Comparison of ENCODE assay signal across 28 mouse cellular contexts in genomic region chr16:90416621-90417020, GRCm38 (mm10). TPM values are rescaled to one million over a fixed set of nuclear protein-coding genes. Genes with fewer than 3 reads are reported as not detected.
"Had no signal": no experiment of that assay in that cellular context is flagged by ENCODE, and none has a peak within 500 bp of the region (broad histone marks: within the 10 kb centered on the region; RNA-seq: fewer than 3 reads in every experiment).

No protein-coding gene starts in this region.

- H3K27me3 ChIP-seq: embryonic facial prominence, embryonic 12.5 days; embryonic facial prominence, embryonic 13.5 days; embryonic facial prominence, embryonic 15.5 days; forebrain, embryonic 12.5 days; forebrain, embryonic 13.5 days; forebrain, embryonic 15.5 days had no signal

- H3K4me3 ChIP-seq: embryonic facial prominence, embryonic 10.5 days; embryonic facial prominence, embryonic 12.5 days; embryonic facial prominence, embryonic 13.5 days; embryonic facial prominence, embryonic 15.5 days; erythroblast, embryonic 14.5 days; forebrain, embryonic 10.5 days; forebrain, embryonic 12.5 days; forebrain, embryonic 13.5 days; forebrain, embryonic 15.5 days; gastrocnemius, adult 2 months; heart, adult 2 months; heart, embryonic 10.5 days had no signal

- H3K4me2 ChIP-seq: embryonic facial prominence, embryonic 12.5 days; embryonic facial prominence, embryonic 13.5 days; embryonic facial prominence, embryonic 15.5 days; forebrain, embryonic 12.5 days; forebrain, embryonic 13.5 days; forebrain, embryonic 15.5 days had no signal

- ATAC-seq: forebrain, embryonic 13.5 days; forebrain, embryonic 14.5 days; forebrain, embryonic 15.5 days; forebrain, embryonic 16.5 days; forebrain, postnatal 0 days had no signal

- H3K9me3 ChIP-seq: embryonic facial prominence, embryonic 13.5 days; embryonic facial prominence, embryonic 15.5 days; forebrain, embryonic 15.5 days; heart, embryonic 10.5 days had no signal

- DNase-seq: cerebellum, postnatal 10 days; cerebellum, postnatal 14 days; cerebellum, postnatal 25 days; cerebellum, postnatal 36 days; embryo, embryonic 11 days; forebrain, postnatal 0 days; gastrocnemius, adult 2 months; gastrocnemius, postnatal 10 days; gastrocnemius, postnatal 14 days; gastrocnemius, postnatal 25 days; gastrocnemius, postnatal 36 days; heart, adult 11 months; heart, adult 18-20 months; heart, adult 2 months had no signal

- H3K9ac ChIP-seq: embryonic facial prominence, embryonic 12.5 days; embryonic facial prominence, embryonic 13.5 days; embryonic facial prominence, embryonic 15.5 days; forebrain, embryonic 12.5 days; forebrain, embryonic 13.5 days; forebrain, embryonic 15.5 days; forebrain, postnatal 0 days had no signal

- H3K27ac ChIP-seq: embryonic facial prominence, embryonic 10.5 days; embryonic facial prominence, embryonic 12.5 days; embryonic facial prominence, embryonic 13.5 days; embryonic facial prominence, embryonic 15.5 days; forebrain, embryonic 10.5 days; forebrain, embryonic 12.5 days; forebrain, embryonic 13.5 days; forebrain, embryonic 15.5 days; gastrocnemius, adult 2 months; heart, adult 2 months; heart, embryonic 10.5 days had no signal

RNA-seq across cellular contexts. Expression of gene Hunk, which starts 30.8 kb away (rescaled TPM):
- total RNA-seq: common myeloid progenitor, adult 5-6 weeks; granulocyte monocyte progenitor cell, adult 5-6 weeks had no signal
- polyA plus RNA-seq: erythroblast, embryonic 14.5 days had no signal
